Mouse (Mus musculus) midbrain, embryonic 14.5 days (tissue): Measurements from ENCODE around the gene Myl3. TPM values are rescaled to one million over a fixed set of nuclear protein-coding genes. Genes with fewer than 3 reads are reported as not detected.

Experiments
- ATAC-seq: fragments of 200-750 bp; cut with Nextera tagmentation; 2 replicates; pipeline ENCODE4 v1.8.0; 2017; ENCODE audit warnings: moderate number of reproducible peaks, moderate library complexity; ENCODE audit not compliant: low FRiP score, low TSS enrichment
- DNase-seq: peaks from one replicate; pipeline ENCODE4 v3.0.0-alpha.2; 2015
- H3K27ac ChIP-seq: fragments of 300-500 bp; sonication (generic); replicated peaks from 2 replicates; pipeline ENCODE4 v1.5.1; 2014; ENCODE audit warnings: mild to moderate bottlenecking, low read depth, low read length, moderate library complexity
- H3K27me3 ChIP-seq: fragments of 300-500 bp; sonication (generic); 2 replicates; pipeline ENCODE4 v1.6.1; 2014; ENCODE audit warnings: low read length, control low read depth, mixed read lengths; ENCODE audit not compliant: control insufficient read depth, insufficient read depth
- H3K36me3 ChIP-seq: fragments of 300-500 bp; sonication (generic); 2 replicates; pipeline ENCODE4 v1.6.1; 2014; ENCODE audit warnings: low read length, control low read depth; ENCODE audit not compliant: control insufficient read depth, insufficient read depth
- H3K4me1 ChIP-seq: fragments of 300-500 bp; sonication (generic); 2 replicates; pipeline ENCODE4 v1.6.1; 2014; ENCODE audit warnings: mild to moderate bottlenecking, antibody characterized with exemption, low read length, control low read depth; ENCODE audit not compliant: control insufficient read depth, insufficient read depth
- H3K4me2 ChIP-seq: fragments of 300-500 bp; sonication (generic); 2 replicates; pipeline ENCODE4 v1.6.1; 2014; ENCODE audit warnings: mild to moderate bottlenecking, low read length, moderate library complexity
- H3K4me3 ChIP-seq: fragments of 300-500 bp; sonication (generic); replicated peaks from 2 replicates; pipeline ENCODE4 v1.5.1; 2014; ENCODE audit warnings: low read depth, low read length
- H3K9ac ChIP-seq: fragments of 300-500 bp; sonication (generic); replicated peaks from 2 replicates; pipeline ENCODE4 v1.6.1; 2014; ENCODE audit warnings: mild to moderate bottlenecking, low read length, moderate library complexity
- H3K9me3 ChIP-seq: fragments of 300-500 bp; sonication (generic); 2 replicates; pipeline ENCODE4 v1.6.1; 2016; ENCODE audit warnings: low read length, control low read depth, mixed read lengths; ENCODE audit not compliant: control insufficient read depth
- WGBS: fragments of 180-500 bp; shearing (Covaris S2); extraction: QIAGEN DNeasy Blood & Tissue Kit; methylation state at CpG from one replicate; pipeline ENCODE4 v1.1.7; 2014; 5-methylcytosine and 5-hydroxymethylcytosine counted together
- polyA plus RNA-seq: library from polyadenylated mRNA; unstranded; fragments of >200 nt; fragmentation: Nextera tagmentation; extraction: Ambion mirVana; gene quantifications from 2 replicates; pipeline ENCODE4 v1.2.1, GENCODE M21; 2014

Myl3 gene
- polyA plus RNA-seq, 1 experiment from 2014 or later: 0.25 TPM

DNA sequence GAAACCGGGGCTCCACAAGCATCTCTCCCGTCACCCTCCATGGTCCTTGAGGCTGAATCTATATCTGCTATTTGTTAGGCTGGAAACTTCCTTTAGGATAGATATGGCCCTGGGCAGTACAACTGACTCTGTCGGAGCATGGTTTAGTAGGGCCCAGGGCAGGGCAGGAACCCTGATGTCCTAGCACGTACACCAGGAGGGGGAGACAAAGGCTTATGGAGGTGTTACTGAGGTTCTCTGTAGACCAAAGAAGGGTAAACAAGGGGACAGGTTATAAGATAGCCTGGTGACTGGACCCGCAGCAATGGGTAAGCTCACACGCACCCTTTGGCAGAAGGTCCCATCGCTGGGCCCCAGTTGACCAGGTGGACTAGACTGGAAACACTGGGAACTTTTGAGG lies 36.9 kb downstream of the Myl3 start:
- DNase-seq: no peak
- Histone ChIP-seq H3K36me3 (no peaks in the 10 kb centered on the region), H3K9me3 (no peaks in the 10 kb centered on the region), H3K4me1 (no peaks in the 10 kb centered on the region), H3K4me3 (no peak overlapping the region), H3K27ac (no peak overlapping the region), H3K4me2 (no peak overlapping the region), H3K27me3 (no peaks in the 10 kb centered on the region), H3K9ac (no peak overlapping the region)
- no peak for ATAC-seq
- 85% methylated on average over 7 of the region's 7 CpGs for WGBS

DNA sequence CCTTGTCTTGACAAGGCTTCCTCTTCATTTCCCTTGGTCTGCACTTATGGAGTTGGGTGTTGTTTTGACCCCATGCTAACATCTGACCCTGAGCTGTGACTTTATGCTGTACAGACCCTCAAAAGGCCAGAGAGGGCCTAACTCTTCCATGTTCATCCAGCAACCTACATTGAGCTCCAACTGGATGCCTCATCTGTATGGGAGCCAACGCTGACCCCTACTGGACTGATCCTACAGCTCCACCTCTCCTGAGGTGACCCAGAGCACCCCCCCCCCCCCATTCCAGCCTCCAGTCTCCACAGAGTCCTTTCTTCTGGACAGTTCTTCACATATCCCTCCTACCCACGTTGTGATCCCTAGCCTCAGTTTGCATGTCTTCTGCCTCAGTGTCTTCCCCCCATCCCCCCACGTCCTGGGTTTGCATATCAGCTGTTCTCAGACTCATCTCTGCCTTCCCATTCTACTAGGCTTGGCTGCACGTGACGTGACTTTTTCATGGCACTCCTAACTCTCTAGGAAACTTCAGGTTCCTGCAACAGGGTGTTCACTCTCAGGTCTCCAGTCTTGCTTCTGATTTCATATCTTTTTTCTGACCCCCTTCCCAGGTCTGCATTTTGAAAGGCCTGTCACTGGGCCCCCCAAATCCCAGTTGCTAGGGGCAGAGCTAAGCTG lies 37.7 kb downstream of the Myl3 start:
- WGBS: 54% methylated on average over 5 of the region's 5 CpGs
- Histone ChIP-seq H3K4me3 (no peak overlapping the region), H3K27ac (no peak overlapping the region), H3K9me3 (no peaks in the 10 kb centered on the region), H3K4me1 (no peaks in the 10 kb centered on the region), H3K9ac (no peak overlapping the region), H3K36me3 (no peaks in the 10 kb centered on the region), H3K27me3 (no peaks in the 10 kb centered on the region), H3K4me2 (no peak overlapping the region)
- DNase-seq (peak; percentile 18), ATAC-seq (no peak)

DNA sequence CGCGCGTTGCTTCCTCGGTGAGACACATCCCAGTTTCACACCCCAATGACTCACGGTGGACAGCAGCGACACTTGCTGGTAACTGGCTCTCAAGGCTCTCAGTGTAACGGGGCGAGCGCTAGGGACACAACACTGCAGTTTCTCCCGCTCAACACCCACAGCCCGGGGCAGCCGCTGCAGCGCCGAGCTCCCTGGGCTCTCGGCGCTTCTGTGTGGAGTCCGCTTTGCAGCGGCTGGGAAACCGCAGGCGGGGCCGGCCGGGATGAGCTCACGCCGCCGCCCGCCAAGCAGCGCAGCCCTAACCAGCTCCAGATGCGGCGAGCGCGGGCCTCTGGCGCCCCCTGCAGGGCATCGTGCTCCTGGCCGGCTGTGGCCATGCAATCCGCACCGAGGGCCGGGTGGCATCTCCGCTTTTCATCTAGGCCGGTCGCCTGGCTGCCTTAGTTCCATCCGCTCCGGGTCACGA lies 39.6 kb downstream of the Myl3 start:
- H3K4me1 ChIP-seq: no peaks in the 10 kb centered on the region
- WGBS: under 1% methylated on average over 43 of the region's 43 CpGs
- DNase-seq (peak; percentile 97), ATAC-seq (peak; percentile 94)
- peak overlapping the region; percentile 67 for H3K9ac ChIP-seq
- H3K4me2 ChIP-seq: peak overlapping the region; percentile 75
- H3K9me3 ChIP-seq: no peaks in the 10 kb centered on the region
- peak overlapping the region; percentile 46 for H3K4me3 ChIP-seq
- no peaks in the 10 kb centered on the region for H3K27me3 ChIP-seq
- no peaks in the 10 kb centered on the region for H3K36me3 ChIP-seq
- peak overlapping the region; percentile 77 for H3K27ac ChIP-seq

DNA sequence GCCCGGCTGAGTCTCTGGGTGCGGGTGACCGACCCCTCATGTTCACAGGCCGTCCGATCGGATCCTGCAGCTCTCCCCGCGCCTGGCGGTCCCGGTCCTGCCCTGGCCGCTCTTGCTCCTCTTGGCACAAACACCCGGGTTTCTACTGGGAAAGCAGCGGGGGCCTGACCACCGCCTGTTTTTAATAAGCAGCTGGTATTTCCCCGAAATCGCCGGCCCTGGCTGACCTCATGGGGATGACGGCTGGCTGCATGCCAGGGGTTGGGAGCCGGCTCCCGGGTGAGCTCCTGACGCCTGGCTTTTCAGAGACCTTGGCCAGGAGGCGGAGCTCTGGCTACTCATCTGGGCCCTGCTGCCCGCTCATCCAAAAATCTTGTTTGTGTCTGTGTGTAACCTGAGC lies 40.1 kb downstream of the Myl3 start:
- Histone ChIP-seq H3K4me1 (no peaks in the 10 kb centered on the region), H3K4me3 (peak overlapping the region; percentile 46), H3K27me3 (no peaks in the 10 kb centered on the region), H3K9me3 (no peaks in the 10 kb centered on the region), H3K36me3 (no peaks in the 10 kb centered on the region), H3K9ac (peak overlapping the region; percentile 67), H3K27ac (peak overlapping the region; percentile 77), H3K4me2 (peak overlapping the region; percentile 75)
- DNase-seq (peak; percentile 86), ATAC-seq (peak; percentile 75)
- WGBS: 0% methylated on average over 23 of the region's 23 CpGs

DNA sequence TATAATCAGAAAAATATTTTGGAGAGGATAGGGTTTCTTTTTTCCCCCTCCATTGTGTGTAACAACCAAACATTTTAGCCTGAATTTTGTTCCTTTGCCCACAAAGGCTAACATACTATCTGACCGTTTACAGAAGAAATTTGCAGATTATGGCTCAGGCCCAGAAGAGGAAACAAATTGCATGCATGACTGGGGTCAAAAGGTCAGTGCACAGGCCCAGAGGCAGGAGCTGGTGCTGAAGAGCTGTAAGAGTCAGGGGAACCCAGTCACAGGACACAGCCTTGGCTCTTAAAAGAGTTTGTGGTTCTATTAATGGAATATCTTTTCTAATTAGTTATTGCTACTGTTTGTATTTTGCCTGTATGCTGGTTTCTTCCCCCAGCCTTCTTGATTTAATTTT lies 42.0 kb downstream of the Myl3 start:
- WGBS: 48% methylated on average over 1 of the region's 1 CpGs
- Histone ChIP-seq H3K4me1 (no peaks in the 10 kb centered on the region), H3K27me3 (no peaks in the 10 kb centered on the region), H3K9me3 (no peaks in the 10 kb centered on the region), H3K36me3 (no peaks in the 10 kb centered on the region), H3K9ac (no peak overlapping the region), H3K4me2 (no peak overlapping the region), H3K4me3 (no peak overlapping the region), H3K27ac (no peak overlapping the region)
- no peak for ATAC-seq
- no peak for DNase-seq

DNA sequence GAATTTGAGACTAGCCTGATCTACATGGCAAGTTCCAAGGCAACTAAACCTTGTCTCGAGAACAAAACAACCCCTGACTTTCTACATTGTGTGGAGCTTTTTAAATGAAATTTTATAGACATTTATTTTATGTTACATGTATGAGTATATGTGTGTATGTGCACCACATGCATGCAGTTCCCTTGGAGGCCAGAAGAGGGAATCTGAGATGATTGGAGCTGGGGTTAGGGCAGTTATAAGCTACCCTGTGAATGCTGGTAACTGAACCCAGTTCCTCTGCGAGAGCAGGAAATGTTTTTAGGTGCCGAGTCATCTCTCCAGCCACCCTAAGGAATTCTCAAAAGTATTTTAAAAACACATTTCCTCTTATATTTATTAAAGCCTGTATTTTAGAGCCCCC lies 46.5 kb downstream of the Myl3 start:
- Histone ChIP-seq H3K9ac (no peak overlapping the region), H3K4me1 (no peaks in the 10 kb centered on the region), H3K4me2 (no peak overlapping the region), H3K27me3 (no peaks in the 10 kb centered on the region), H3K36me3 (no peaks in the 10 kb centered on the region), H3K27ac (no peak overlapping the region), H3K4me3 (no peak overlapping the region), H3K9me3 (no peaks in the 10 kb centered on the region)
- DNase-seq (no peak), ATAC-seq (no peak)
- 91% methylated on average over 3 of the region's 3 CpGs for WGBS

DNA sequence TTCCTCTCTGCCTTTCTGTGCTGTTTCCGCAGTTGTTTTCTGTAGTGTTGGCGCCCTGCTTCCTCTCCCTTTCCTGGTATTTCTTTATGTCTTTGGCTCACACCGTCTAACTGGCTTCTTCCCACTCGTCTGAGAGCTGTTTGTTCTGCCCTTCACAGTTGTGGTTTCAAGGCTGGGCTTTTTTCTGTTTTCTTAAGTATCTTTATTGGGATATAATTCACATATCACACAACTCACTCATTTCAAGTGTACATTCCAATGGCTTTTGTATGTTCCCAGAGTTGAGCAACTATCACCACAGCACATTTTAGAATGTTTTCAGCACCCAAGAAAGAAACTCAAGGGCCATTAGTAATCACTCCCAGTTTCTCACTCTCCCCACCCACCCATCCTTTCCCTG lies 48.8 kb downstream of the Myl3 start:
- no peak overlapping the region for H3K27ac ChIP-seq
- no peaks in the 10 kb centered on the region for H3K4me1 ChIP-seq
- 82% methylated on average over 4 of the region's 4 CpGs for WGBS
- H3K9ac ChIP-seq: no peak overlapping the region
- no peak for DNase-seq
- no peak overlapping the region for H3K4me3 ChIP-seq
- H3K9me3 ChIP-seq: no peaks in the 10 kb centered on the region
- no peaks in the 10 kb centered on the region for H3K36me3 ChIP-seq
- no peaks in the 10 kb centered on the region for H3K27me3 ChIP-seq
- no peak for ATAC-seq
- H3K4me2 ChIP-seq: no peak overlapping the region

DNA sequence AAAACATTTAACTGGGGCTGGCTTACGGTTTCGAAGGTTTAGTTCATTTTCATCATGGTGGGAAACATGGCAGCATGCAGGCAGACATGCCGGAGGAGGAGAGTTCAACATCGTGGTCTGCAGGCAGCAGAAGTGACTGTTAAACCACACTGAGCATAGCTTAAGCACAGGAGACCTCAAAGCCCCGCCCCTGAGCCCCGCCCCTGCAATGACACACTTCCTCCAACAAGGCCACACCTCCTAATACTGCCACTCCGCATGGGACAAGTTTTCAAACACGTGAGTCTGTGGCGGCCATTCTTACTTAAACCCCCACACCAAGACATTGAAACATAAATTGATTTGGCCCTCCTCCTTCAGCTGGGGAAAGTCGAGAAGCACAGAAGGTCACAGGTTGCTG lies 55.4 kb downstream of the Myl3 start:
- ATAC-seq: no peak
- H3K36me3 ChIP-seq: no peaks in the 10 kb centered on the region

DNA sequence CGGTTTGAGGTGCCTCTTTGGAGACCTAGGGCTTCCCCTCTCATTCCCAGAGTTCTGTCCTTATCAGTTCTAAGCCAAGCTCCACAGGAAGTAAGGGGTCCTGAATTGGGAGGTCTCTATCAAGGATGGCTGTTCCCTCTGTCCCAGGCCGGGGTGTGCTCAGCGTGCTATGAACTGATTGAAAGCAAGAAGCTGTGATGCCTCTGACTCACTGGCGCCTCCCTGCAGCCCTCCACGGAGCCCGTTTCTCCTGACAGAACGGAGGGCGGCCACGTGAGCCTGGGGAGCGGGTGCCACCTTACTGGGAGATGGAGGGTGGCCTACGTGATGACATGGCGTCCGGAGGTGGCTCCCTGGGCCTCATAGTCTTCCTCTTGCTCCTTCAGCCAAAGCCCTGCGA lies 56.2 kb downstream of the Myl3 start, which contains the start of gene Prss42:
Gene Prss42, plus strand, starts transcription at position 301 of the 400 bp plus-strand sequence.
- no peaks in the 10 kb centered on the region for H3K4me1 ChIP-seq
- 92% methylated on average over 14 of the region's 14 CpGs for WGBS
- no peak within 1 kb of the TSS for H3K9ac ChIP-seq
- no peak within 1 kb of the TSS for H3K27ac ChIP-seq
- H3K9me3 ChIP-seq: no peaks in the 10 kb centered on the region
- no peak within 1 kb of the TSS for H3K4me3 ChIP-seq
- ATAC-seq (no peak), DNase-seq (no peak)
- no peaks in the 10 kb centered on the region for H3K36me3 ChIP-seq
- no peak within 1 kb of the TSS for H3K4me2 ChIP-seq
- H3K27me3 ChIP-seq: no peaks in the 10 kb centered on the region

More for the DNA sequence above, 55.4 kb downstream of the Myl3 start:
- Histone ChIP-seq H3K27me3 (no peaks in the 10 kb centered on the region), H3K27ac (no peak overlapping the region), H3K9ac (no peak overlapping the region), H3K4me1 (no peaks in the 10 kb centered on the region), H3K9me3 (no peaks in the 10 kb centered on the region), H3K4me2 (no peak overlapping the region), H3K4me3 (no peak overlapping the region)
- WGBS: 83% methylated on average over 10 of the region's 10 CpGs
- DNase-seq: no peak
